Mouse (Mus musculus) midbrain, embryonic 13.5 days (tissue): ENCODE results near the gene Schip1. TPM values are rescaled to one million over a fixed set of nuclear protein-coding genes. Genes with fewer than 3 reads are reported as not detected.
A peak's percentile ranks its signal among the peaks of the same experiment; 100 is the strongest.

Source experiments
- ATAC-seq: fragments of 200-750 bp; cut with Nextera tagmentation; 2 replicates; pipeline ENCODE4 v1.8.0; 2017; ENCODE audit warnings: mild to moderate bottlenecking, moderate TSS enrichment, moderate library complexity
- H3K27ac ChIP-seq: fragments of 300-500 bp; sonication (generic); 2 replicates; pipeline ENCODE4 v1.5.1; 2015; ENCODE audit warnings: inconsistent platforms, mild to moderate bottlenecking, moderate library complexity
- H3K27me3 ChIP-seq: fragments of 300-500 bp; sonication (generic); 2 replicates; pipeline ENCODE4 v1.6.1; 2015; ENCODE audit warnings: mild to moderate bottlenecking, inconsistent platforms
- H3K36me3 ChIP-seq: fragments of 300-500 bp; sonication (generic); 2 replicates; pipeline ENCODE4 v1.6.1; 2015; ENCODE audit warnings: mild to moderate bottlenecking, inconsistent platforms
- H3K4me1 ChIP-seq: fragments of 300-500 bp; sonication (generic); replicated peaks from 2 replicates; pipeline ENCODE4 v1.6.1; 2015; ENCODE audit warnings: inconsistent platforms
- H3K4me2 ChIP-seq: fragments of 300-500 bp; sonication (generic); replicated peaks from 2 replicates; pipeline ENCODE4 v1.6.1; 2015; ENCODE audit warnings: moderate library complexity, mild to moderate bottlenecking, inconsistent platforms
- H3K4me3 ChIP-seq: fragments of 300-500 bp; sonication (generic); replicated peaks from 2 replicates; pipeline ENCODE4 v1.5.1; 2015; ENCODE audit warnings: mild to moderate bottlenecking, inconsistent platforms
- H3K9ac ChIP-seq: fragments of 300-500 bp; sonication (generic); replicated peaks from 2 replicates; pipeline ENCODE4 v1.6.1; 2015; ENCODE audit warnings: mild to moderate bottlenecking, inconsistent platforms
- H3K9me3 ChIP-seq: fragments of 300-500 bp; sonication (generic); 2 replicates; pipeline ENCODE4 v1.6.1; 2016; ENCODE audit warnings: mild to moderate bottlenecking, inconsistent platforms
- WGBS: fragments of 180-500 bp; shearing (Covaris S2); methylation state at CpG from one replicate; pipeline ENCODE4 v1.1.7; 2015; 5-methylcytosine and 5-hydroxymethylcytosine counted together
- polyA plus RNA-seq: library from polyadenylated mRNA; unstranded; fragments of >200 nt; fragmentation: Nextera tagmentation; extraction: Ambion mirVana; gene quantifications from 2 replicates; pipeline ENCODE4 v1.2.1, GENCODE M21; 2015

Gene Schip1
- polyA plus RNA-seq, 1 experiment from 2014 or later: 127 TPM

DNA sequence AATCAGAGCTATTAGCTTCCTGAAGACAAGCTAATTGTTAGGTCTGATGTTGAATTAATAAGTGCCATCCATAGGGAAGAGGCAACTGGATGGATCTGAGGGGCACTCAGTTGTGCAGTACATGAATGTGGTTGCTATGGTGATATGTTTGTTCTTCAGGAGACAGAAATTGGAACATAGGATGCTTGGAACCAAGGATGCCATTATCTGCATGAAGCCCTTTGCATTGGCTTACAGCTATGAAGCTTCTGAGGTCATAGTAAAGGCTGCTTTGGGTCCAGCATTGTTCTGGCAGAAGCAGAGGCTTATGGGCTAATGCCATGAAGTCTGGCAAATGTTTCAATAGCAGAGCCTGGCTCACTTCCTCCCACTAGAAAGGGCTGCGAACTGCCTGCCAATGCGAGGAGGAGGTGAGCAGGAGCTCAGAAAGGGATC, 339.2 kb downstream of the Schip1 start:
- no peak overlapping the region for H3K4me3 ChIP-seq
- no peaks in the 10 kb centered on the region for H3K36me3 ChIP-seq
- H3K4me1 ChIP-seq: peaks cover 33% of the 10 kb centered on the region
- ATAC-seq: peak; percentile 53
- H3K27me3 ChIP-seq: no peaks in the 10 kb centered on the region
- no peak overlapping the region for H3K9ac ChIP-seq
- peak overlapping the region; percentile 58 for H3K27ac ChIP-seq
- H3K9me3 ChIP-seq: no peaks in the 10 kb centered on the region
- no peak overlapping the region for H3K4me2 ChIP-seq
- WGBS: 78% methylated on average over 2 of the region's 2 CpGs

- no peaks in the 10 kb centered on the region for H3K27me3 ChIP-seq
- no peak for ATAC-seq
- no peak overlapping the region for H3K4me3 ChIP-seq
- H3K4me1 ChIP-seq: peaks cover 33% of the 10 kb centered on the region
- peak overlapping the region; percentile 74 for H3K27ac ChIP-seq
- 45% methylated on average over 5 of the region's 5 CpGs for WGBS
- H3K9ac ChIP-seq: no peak overlapping the region
- no peaks in the 10 kb centered on the region for H3K36me3 ChIP-seq
- H3K9me3 ChIP-seq: no peaks in the 10 kb centered on the region
- H3K4me2 ChIP-seq: no peak overlapping the region
These were observed 341.1 kb downstream of the Schip1 start for GRCm38 (mm10) chr3:68405724-68406123.

DNA sequence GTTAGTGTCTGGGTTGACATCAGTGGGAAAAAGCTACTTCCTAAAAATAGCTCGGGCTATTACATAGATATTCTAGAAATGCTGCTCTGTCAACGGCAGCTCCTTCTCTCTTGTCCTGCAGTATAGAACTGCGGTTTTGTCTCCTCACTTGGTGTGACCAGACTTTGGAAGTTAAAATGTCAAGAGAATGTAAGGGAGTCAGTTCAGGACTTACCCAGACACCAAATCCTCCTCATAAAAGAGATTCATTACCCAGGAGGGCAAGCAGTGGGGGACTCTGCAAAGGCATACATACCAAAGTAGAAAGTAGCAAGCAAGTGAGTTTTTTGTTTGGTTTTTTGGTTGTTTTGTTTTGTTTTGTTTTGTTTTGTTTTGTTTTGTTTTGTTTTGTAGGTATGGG, 347.7 kb downstream of the Schip1 start:
- 89% methylated on average over 3 of the region's 3 CpGs for WGBS

GRCm38 (mm10) chr3:68419792-68420191, 355.2 kb downstream of the Schip1 start:
- Histone ChIP-seq H3K4me3 (no peak overlapping the region), H3K9me3 (no peaks in the 10 kb centered on the region), H3K9ac (no peak overlapping the region), H3K36me3 (no peaks in the 10 kb centered on the region), H3K27me3 (no peaks in the 10 kb centered on the region), H3K4me1 (no peaks in the 10 kb centered on the region), H3K4me2 (no peak overlapping the region), H3K27ac (no peak overlapping the region)
- WGBS: 86% methylated on average over 4 of the region's 4 CpGs
- no peak for ATAC-seq

More for the DNA sequence above, 347.7 kb downstream of the Schip1 start:
- H3K9ac ChIP-seq: no peak overlapping the region
- ATAC-seq: no peak
- H3K27me3 ChIP-seq: no peaks in the 10 kb centered on the region
- no peaks in the 10 kb centered on the region for H3K9me3 ChIP-seq
- H3K36me3 ChIP-seq: no peaks in the 10 kb centered on the region
- no peak overlapping the region for H3K4me3 ChIP-seq
- H3K27ac ChIP-seq: no peak overlapping the region
- H3K4me2 ChIP-seq: no peak overlapping the region
- H3K4me1 ChIP-seq: peaks cover 3% of the 10 kb centered on the region; the same call in 1 of the 2 replicates

DNA sequence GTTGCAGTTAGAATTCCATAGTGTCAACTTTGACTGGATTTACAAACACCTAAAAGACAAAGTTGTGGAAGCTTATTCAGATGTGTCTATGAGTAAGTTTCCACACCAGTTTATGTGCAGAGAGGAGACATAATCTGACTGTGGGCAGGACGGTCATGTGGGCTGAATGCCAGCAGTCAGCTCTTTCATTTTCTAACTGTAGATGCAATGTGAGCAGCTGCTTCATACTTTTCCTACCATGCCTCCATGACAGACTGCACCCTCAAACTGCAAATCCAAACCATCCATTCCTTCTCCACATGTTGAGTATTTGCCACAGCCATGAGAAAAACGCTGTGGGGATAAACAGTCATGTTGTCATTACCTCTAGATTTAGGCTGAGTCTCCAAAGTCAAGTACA, 356.3 kb downstream of the Schip1 start:
- Histone ChIP-seq H3K9me3 (no peaks in the 10 kb centered on the region), H3K4me2 (no peak overlapping the region), H3K36me3 (no peaks in the 10 kb centered on the region), H3K27ac (no peak overlapping the region), H3K27me3 (no peaks in the 10 kb centered on the region), H3K9ac (no peak overlapping the region), H3K4me1 (no peaks in the 10 kb centered on the region), H3K4me3 (no peak overlapping the region)
- 86% methylated on average over 2 of the region's 2 CpGs for WGBS
- no peak for ATAC-seq

DNA sequence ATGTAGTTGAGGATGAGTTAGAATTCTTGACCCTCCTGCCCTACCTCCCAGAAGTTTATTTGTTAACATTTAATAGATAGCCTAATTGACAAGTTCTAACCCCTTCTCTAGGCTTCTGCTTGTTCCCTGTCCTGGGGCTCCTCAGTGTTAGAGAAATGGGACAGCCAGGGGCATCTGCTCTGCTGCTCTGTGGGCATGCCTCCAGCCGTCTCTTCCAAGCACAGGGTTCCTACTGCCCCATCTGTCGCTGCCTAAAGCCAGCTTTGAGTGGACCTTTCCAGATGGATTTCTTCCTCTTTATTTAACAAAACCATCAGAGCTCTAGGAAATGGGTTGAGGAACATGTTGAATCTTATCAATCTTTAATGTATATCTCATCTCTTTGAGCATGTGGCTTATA, 357.2 kb downstream of the Schip1 start:
- Histone ChIP-seq H3K9ac (no peak overlapping the region), H3K4me2 (no peak overlapping the region), H3K27ac (no peak overlapping the region), H3K36me3 (no peaks in the 10 kb centered on the region), H3K27me3 (no peaks in the 10 kb centered on the region), H3K9me3 (no peaks in the 10 kb centered on the region), H3K4me1 (no peaks in the 10 kb centered on the region), H3K4me3 (no peak overlapping the region)
- no peak for ATAC-seq
- WGBS: 91% methylated on average over 2 of the region's 2 CpGs

- 91% methylated on average over 5 of the region's 5 CpGs for WGBS
- H3K9me3 ChIP-seq: no peaks in the 10 kb centered on the region
- H3K4me1 ChIP-seq: no peaks in the 10 kb centered on the region
- no peaks in the 10 kb centered on the region for H3K36me3 ChIP-seq
- no peak overlapping the region for H3K4me3 ChIP-seq
- no peak overlapping the region for H3K27ac ChIP-seq
- H3K4me2 ChIP-seq: no peak overlapping the region
- no peak for ATAC-seq
- no peaks in the 10 kb centered on the region for H3K27me3 ChIP-seq
- no peak overlapping the region for H3K9ac ChIP-seq
These were observed 363.5 kb downstream of the Schip1 start for GRCm38 (mm10) chr3:68428081-68428480.

- Histone ChIP-seq H3K4me3 (no peak overlapping the region), H3K4me1 (no peaks in the 10 kb centered on the region), H3K27me3 (no peaks in the 10 kb centered on the region), H3K9me3 (no peaks in the 10 kb centered on the region), H3K4me2 (no peak overlapping the region), H3K36me3 (no peaks in the 10 kb centered on the region), H3K27ac (no peak overlapping the region), H3K9ac (no peak overlapping the region)
- no peak for ATAC-seq
- WGBS: 32% methylated on average over 7 of the region's 7 CpGs
These were observed 369.8 kb downstream of the Schip1 start for GRCm38 (mm10) chr3:68434435-68434834.

- Histone ChIP-seq H3K9me3 (no peaks in the 10 kb centered on the region), H3K4me3 (no peak overlapping the region), H3K9ac (no peak overlapping the region), H3K4me2 (no peak overlapping the region), H3K36me3 (no peaks in the 10 kb centered on the region), H3K27me3 (no peaks in the 10 kb centered on the region), H3K27ac (no peak overlapping the region), H3K4me1 (no peaks in the 10 kb centered on the region)
- 68% methylated on average over 2 of the region's 2 CpGs for WGBS
- ATAC-seq: no peak
These were observed 370.3 kb downstream of the Schip1 start for GRCm38 (mm10) chr3:68434897-68435296.

DNA sequence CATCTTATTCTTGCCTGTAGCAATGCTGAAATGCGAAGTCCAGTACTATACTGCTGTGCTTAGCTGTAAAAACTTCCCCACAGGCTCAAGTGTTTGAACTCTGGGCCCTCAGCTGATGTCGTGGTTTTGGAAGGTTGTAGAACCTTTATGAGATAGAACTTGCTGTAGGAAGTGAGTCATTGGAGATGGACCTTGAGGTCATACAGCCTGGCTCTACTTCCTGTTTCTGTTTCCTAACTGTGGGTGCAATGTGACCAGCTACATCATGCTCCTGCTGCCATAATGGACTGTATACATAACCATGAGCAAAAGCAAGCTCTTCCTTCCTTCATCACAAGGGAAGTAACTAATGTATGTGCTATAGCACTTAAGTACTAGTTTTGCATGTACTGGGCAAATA, 383.9 kb downstream of the Schip1 start:
- no peak overlapping the region for H3K4me3 ChIP-seq
- no peaks in the 10 kb centered on the region for H3K4me1 ChIP-seq
- no peak overlapping the region for H3K9ac ChIP-seq
- no peak overlapping the region for H3K4me2 ChIP-seq
- no peaks in the 10 kb centered on the region for H3K9me3 ChIP-seq
- no peaks in the 10 kb centered on the region for H3K27me3 ChIP-seq
- ATAC-seq: no peak
- no peaks in the 10 kb centered on the region for H3K36me3 ChIP-seq
- WGBS: 85% methylated on average over 2 of the region's 2 CpGs
- H3K27ac ChIP-seq: no peak overlapping the region

- Histone ChIP-seq H3K9ac (no peak overlapping the region), H3K36me3 (no peaks in the 10 kb centered on the region), H3K27me3 (no peaks in the 10 kb centered on the region), H3K9me3 (no peaks in the 10 kb centered on the region), H3K4me2 (no peak overlapping the region), H3K27ac (no peak overlapping the region), H3K4me1 (no peaks in the 10 kb centered on the region), H3K4me3 (no peak overlapping the region)
- WGBS: 89% methylated on average over 1 of the region's 1 CpGs
- no peak for ATAC-seq
These were observed 387.0 kb downstream of the Schip1 start for GRCm38 (mm10) chr3:68451634-68452033.

DNA sequence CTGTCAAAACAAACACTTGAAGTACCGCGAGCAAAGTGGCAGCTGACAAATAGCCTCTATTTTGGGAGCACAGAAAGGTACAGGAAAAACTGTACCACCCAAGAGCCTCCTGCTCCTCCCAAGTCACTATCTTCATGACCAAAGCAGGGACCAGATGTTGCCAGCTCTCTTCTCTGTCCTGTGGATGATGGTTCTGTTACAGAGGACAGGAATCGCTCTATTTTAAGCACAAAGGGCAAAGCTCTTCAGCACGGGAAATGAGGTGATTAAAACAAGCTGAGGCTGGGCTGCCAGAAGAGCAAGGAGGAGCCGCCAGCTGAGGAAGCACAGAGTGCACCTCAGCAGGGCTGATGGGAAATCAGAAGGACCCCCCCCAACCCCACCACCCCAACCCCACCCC, 388.7 kb downstream of the Schip1 start:
- no peaks in the 10 kb centered on the region for H3K4me1 ChIP-seq
- no peak overlapping the region for H3K4me2 ChIP-seq
- H3K27me3 ChIP-seq: no peaks in the 10 kb centered on the region
- H3K9me3 ChIP-seq: no peaks in the 10 kb centered on the region
- H3K27ac ChIP-seq: no peak overlapping the region
- H3K36me3 ChIP-seq: no peaks in the 10 kb centered on the region
- H3K4me3 ChIP-seq: no peak overlapping the region
- no peak overlapping the region for H3K9ac ChIP-seq
- WGBS: 44% methylated on average over 5 of the region's 5 CpGs
- ATAC-seq: no peak

- no peaks in the 10 kb centered on the region for H3K36me3 ChIP-seq
- no peak overlapping the region for H3K27ac ChIP-seq
- no peaks in the 10 kb centered on the region for H3K9me3 ChIP-seq
- H3K27me3 ChIP-seq: no peaks in the 10 kb centered on the region
- no peaks in the 10 kb centered on the region for H3K4me1 ChIP-seq
- no peak for ATAC-seq
- H3K4me3 ChIP-seq: no peak overlapping the region
- H3K9ac ChIP-seq: no peak overlapping the region
- H3K4me2 ChIP-seq: no peak overlapping the region
- 62% methylated on average over 10 of the region's 10 CpGs for WGBS
These were observed 389.3 kb downstream of the Schip1 start for GRCm38 (mm10) chr3:68453719-68454455.
